Mouse (Mus musculus) MEL (cell line): Measurements from ENCODE around the gene Fto. TPM values are rescaled to one million over a fixed set of nuclear protein-coding genes. Genes with fewer than 3 reads are reported as not detected.

Experiments used
- DNase-seq: peaks from one replicate; pipeline ENCODE4 v3.0.0; 2011; ENCODE audit warnings: low read depth, low spot score
- H3K27ac ChIP-seq: 2 replicates; pipeline ENCODE4 v1.5.1; 2012; ENCODE audit warnings: low read depth, mild to moderate bottlenecking, control low read depth, low read length, moderate library complexity; ENCODE audit not compliant: control insufficient read depth
- H3K27me3 ChIP-seq, 2 experiments: fragments of 150-350 bp in 1 of 2; sonication (generic) in 1 of 2; 2 replicates each; pipeline ENCODE4 v1.6.1; 2012; ENCODE audit warnings: low read length in 2 of 2, mild to moderate bottlenecking in 2 of 2, improper control_type of control experiment in 1 of 2, moderate library complexity in 1 of 2; ENCODE audit not compliant: insufficient read depth in 2 of 2, control insufficient read depth in 1 of 2
- H3K36me3 ChIP-seq, 2 experiments: 2 replicates each; pipeline ENCODE4 v1.6.1; 2012 to 2014; ENCODE audit warnings: low read length in 2 of 2, improper control_type of control experiment in 1 of 2, inconsistent platforms in 1 of 2, mild to moderate bottlenecking in 1 of 2; ENCODE audit not compliant: insufficient read depth in 2 of 2, control insufficient read depth in 1 of 2
- H3K4me1 ChIP-seq, 2 experiments: fragments of 150-350 bp in 1 of 2; sonication (generic) in 1 of 2; 2 replicates each; pipeline ENCODE4 v1.6.1; 2012; ENCODE audit warnings: low read length in 2 of 2, improper control_type of control experiment in 1 of 2, mild to moderate bottlenecking in 1 of 2; ENCODE audit not compliant: insufficient read depth in 2 of 2, control insufficient read depth in 1 of 2
- H3K4me3 ChIP-seq, 2 experiments: fragments of 150-350 bp in 1 of 2; sonication (generic) in 1 of 2; 2 replicates each; pipeline ENCODE4 v1.5.1; 2012; ENCODE audit warnings: low read depth in 2 of 2, low read length in 2 of 2, mild to moderate bottlenecking in 2 of 2, moderate library complexity in 2 of 2, control low read depth in 1 of 2, improper control_type of control experiment in 1 of 2; ENCODE audit not compliant: control insufficient read depth in 1 of 2, insufficient read depth in 1 of 2
- H3K79me2 ChIP-seq: 2 replicates; pipeline ENCODE4 v1.6.1; 2012; ENCODE audit warnings: mild to moderate bottlenecking, low read length, moderate library complexity; ENCODE audit not compliant: control insufficient read depth, poor library complexity, insufficient read depth
- H3K9ac ChIP-seq: 2 replicates; pipeline ENCODE4 v1.6.1; 2012; ENCODE audit warnings: low read depth, mild to moderate bottlenecking, control low read depth, low read length, moderate library complexity; ENCODE audit not compliant: control insufficient read depth, poor library complexity, severe bottlenecking
- H3K9me3 ChIP-seq: fragments of 150-350 bp; sonication (generic); replicated peaks from 2 replicates; pipeline ENCODE4 v1.6.1; 2012; ENCODE audit warnings: mild to moderate bottlenecking, low read length, improper control_type of control experiment, moderate library complexity; ENCODE audit not compliant: insufficient read depth
- BHLHE40 ChIP-seq: IDR thresholded peaks from 2 replicates; pipeline ENCODE4 v1.6.1; 2012; ENCODE audit warnings: low read depth, mild to moderate bottlenecking, inconsistent platforms, low read length, improper control_type of control experiment, borderline replicate concordance
- CHD2 ChIP-seq: IDR thresholded peaks from 2 replicates; pipeline ENCODE4 v1.6.1; 2011; ENCODE audit warnings: low read length, improper control_type of control experiment
- CTCF ChIP-seq, 3 experiments: IDR thresholded peaks in 2 of 3; conservative IDR thresholded peaks in 1 of 3; 2 replicates each; pipeline ENCODE4 v1.5.1; 2011 to 2012; ENCODE audit warnings: low read length in 3 of 3, low read depth in 2 of 3, mild to moderate bottlenecking in 2 of 3, improper control_type of control experiment in 1 of 3, inconsistent platforms in 1 of 3, mixed read lengths in 1 of 3, moderate library complexity in 1 of 3; ENCODE audit not compliant: control insufficient read depth in 1 of 3, insufficient read depth in 1 of 3, poor library complexity in 1 of 3, severe bottlenecking in 1 of 3
- ELF1 ChIP-seq: IDR thresholded peaks from 2 replicates; pipeline ENCODE4 v1.6.1; 2014; ENCODE audit warnings: low read depth, mild to moderate bottlenecking, inconsistent platforms, low read length, improper control_type of control experiment, moderate library complexity
- EP300 ChIP-seq, 2 experiments: IDR thresholded peaks; 2 replicates each; pipeline ENCODE4 v1.6.1; 2011; ENCODE audit warnings: improper control_type of control experiment in 2 of 2, low read length in 2 of 2, low read depth in 1 of 2, mild to moderate bottlenecking in 1 of 2
- ETS1 ChIP-seq: IDR thresholded peaks from 2 replicates; pipeline ENCODE4 v1.6.1; 2012; ENCODE audit warnings: low read depth, mild to moderate bottlenecking, inconsistent platforms, low read length, improper control_type of control experiment, moderate library complexity
- GABPA ChIP-seq: IDR thresholded peaks from 2 replicates; pipeline ENCODE4 v1.6.1; 2012; ENCODE audit warnings: low read depth, mild to moderate bottlenecking, inconsistent platforms, low read length, improper control_type of control experiment, moderate library complexity
- GATA1 ChIP-seq: IDR thresholded peaks from 2 replicates; pipeline ENCODE4 v1.6.1; 2011; ENCODE audit warnings: low read depth, low read length, improper control_type of control experiment
- HCFC1 ChIP-seq: IDR thresholded peaks from 2 replicates; pipeline ENCODE4 v1.6.1; 2012; ENCODE audit warnings: low read depth, mild to moderate bottlenecking, inconsistent platforms, low read length, improper control_type of control experiment, moderate library complexity
- JUND ChIP-seq: IDR thresholded peaks from 2 replicates; pipeline ENCODE4 v1.6.1; 2011; ENCODE audit warnings: low read depth, mild to moderate bottlenecking, improper control_type of control experiment, low read length
- KAT2A ChIP-seq: conservative IDR thresholded peaks from 2 replicates; pipeline ENCODE4 v1.6.1; 2012; ENCODE audit warnings: low read depth, low read length, improper control_type of control experiment, inconsistent platforms
- MAX ChIP-seq: IDR thresholded peaks from 2 replicates; pipeline ENCODE4 v1.6.1; 2011; ENCODE audit warnings: low read length, improper control_type of control experiment
- MXI1 ChIP-seq: IDR thresholded peaks from 2 replicates; pipeline ENCODE4 v1.6.1; 2011; ENCODE audit warnings: mild to moderate bottlenecking, low read depth, low read length, improper control_type of control experiment
- MYB ChIP-seq: IDR thresholded peaks from 2 replicates; pipeline ENCODE4 v1.6.1; 2011; ENCODE audit warnings: mild to moderate bottlenecking, low read depth, low read length, improper control_type of control experiment
- NELFE ChIP-seq: IDR thresholded peaks from 2 replicates; pipeline ENCODE4 v1.6.1; 2011; ENCODE audit warnings: low read depth, low read length, improper control_type of control experiment
- NRF1 ChIP-seq: IDR thresholded peaks from 2 replicates; pipeline ENCODE4 v1.6.1; 2014; ENCODE audit warnings: low read depth, mild to moderate bottlenecking, inconsistent platforms, low read length, improper control_type of control experiment, moderate library complexity; ENCODE audit not compliant: poor library complexity, insufficient read depth, severe bottlenecking
- POLR2A ChIP-seq, 2 experiments: IDR thresholded peaks; 2 replicates each; pipeline ENCODE4 v1.6.1; 2011 to 2012; ENCODE audit warnings: low read length in 2 of 2, mild to moderate bottlenecking in 2 of 2, control low read depth in 1 of 2, improper control_type of control experiment in 1 of 2, low read depth in 1 of 2, moderate library complexity in 1 of 2; ENCODE audit not compliant: control insufficient read depth in 1 of 2, insufficient read depth in 1 of 2, poor library complexity in 1 of 2
- RCOR1 ChIP-seq: IDR thresholded peaks from 2 replicates; pipeline ENCODE4 v1.6.1; 2012; ENCODE audit warnings: low read depth, mild to moderate bottlenecking, inconsistent platforms, low read length, improper control_type of control experiment
- SIN3A ChIP-seq: IDR thresholded peaks from 2 replicates; pipeline ENCODE4 v1.6.1; 2012; ENCODE audit warnings: low read length, improper control_type of control experiment, inconsistent platforms
- TAL1 ChIP-seq: IDR thresholded peaks from 2 replicates; pipeline ENCODE4 v1.6.1; 2012; ENCODE audit warnings: mild to moderate bottlenecking, inconsistent platforms, low read length, moderate library complexity, mixed read lengths
- TBP ChIP-seq: IDR thresholded peaks from 2 replicates; pipeline ENCODE4 v1.8.0; 2011; ENCODE audit warnings: low read depth, low read length, improper control_type of control experiment
- TCF12 ChIP-seq: IDR thresholded peaks from 2 replicates; pipeline ENCODE4 v1.6.1; 2014; ENCODE audit warnings: low read depth, mild to moderate bottlenecking, inconsistent platforms, low read length, improper control_type of control experiment, moderate library complexity
- UBTF ChIP-seq: IDR thresholded peaks from 2 replicates; pipeline ENCODE4 v1.6.1; 2012; ENCODE audit warnings: low read depth, mild to moderate bottlenecking, inconsistent platforms, low read length, improper control_type of control experiment, moderate library complexity, borderline replicate concordance; ENCODE audit not compliant: insufficient read depth
- USF2 ChIP-seq, 2 experiments: IDR thresholded peaks; 2 replicates each; pipeline ENCODE4 v1.6.1; 2011 to 2012; ENCODE audit warnings: improper control_type of control experiment in 2 of 2, low read length in 2 of 2, borderline replicate concordance in 1 of 2, inconsistent platforms in 1 of 2, low read depth in 1 of 2, mild to moderate bottlenecking in 1 of 2; ENCODE audit not compliant: insufficient read depth in 1 of 2
- ZC3H11A ChIP-seq: IDR thresholded peaks from 2 replicates; pipeline ENCODE4 v1.6.1; 2012; ENCODE audit warnings: low read depth, mild to moderate bottlenecking, inconsistent platforms, low read length, improper control_type of control experiment
- ZKSCAN1 ChIP-seq: IDR thresholded peaks from 2 replicates; pipeline ENCODE4 v1.6.1; 2012; ENCODE audit warnings: low read depth, mild to moderate bottlenecking, inconsistent platforms, low read length, improper control_type of control experiment, moderate library complexity
- polyA plus RNA-seq, 2 experiments: library from polyadenylated mRNA; stranded (reverse) in 1 of 2; unstranded in 1 of 2; fragments of >175 nt in 1 of 2; fragments of >200 nt in 1 of 2; gene quantifications; 2 replicates each; pipeline versions ENCODE4 v1.2.1 to v1.2.4; 2012; ENCODE audit warnings: low replicate concordance in 2 of 2, low read depth in 1 of 2; ENCODE audit not compliant: insufficient read length in 2 of 2, insufficient read depth in 1 of 2, missing spikeins in 1 of 2
- total RNA-seq: library from RNA; depleted of rRNA; stranded (reverse); fragments of 300-350 nt; gene quantifications from 2 replicates; pipeline ENCODE4 v1.2.3, GENCODE M21; 2012

The Fto gene
- total and polyA plus RNA-seq, 3 experiments: 13.5 to 41.1 TPM; not detected in 1

DNA sequence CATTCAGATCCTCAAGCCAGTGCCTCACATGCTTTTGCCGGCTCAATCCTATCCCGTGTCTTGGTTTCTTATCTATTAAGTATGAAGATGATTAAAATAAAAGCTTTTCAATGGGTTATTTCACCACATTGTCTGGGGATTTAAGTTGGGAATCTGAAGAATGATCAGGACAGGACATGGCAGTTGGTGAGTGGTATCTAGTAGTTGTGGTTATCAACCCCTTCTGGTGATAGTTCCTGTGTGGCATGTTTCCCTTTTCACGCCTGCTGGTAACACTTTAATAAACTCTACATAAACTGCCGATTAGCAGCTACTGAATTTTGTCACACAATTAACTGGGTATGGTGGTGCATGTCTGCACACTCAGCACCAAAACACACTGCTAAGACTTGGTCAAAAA lies 198.6 kb downstream of the Fto start:
- Histone ChIP-seq H3K4me3 (no peak overlapping the region), H3K36me3 (peaks cover 0 to 21% of the 10 kb centered on the region in 2 experiments), H3K79me2 (no peaks in the 10 kb centered on the region), H3K9ac (no peak overlapping the region), H3K4me1 (peaks cover 24% of the 10 kb centered on the region in 2 experiments), H3K27me3 (no peaks in the 10 kb centered on the region), H3K27ac (peak overlapping the region; percentile 65), H3K9me3 (no peaks in the 10 kb centered on the region)
- DNase-seq: peak; percentile 49
- no peak for TF ChIP-seq MXI1
- 0 out of 2 replicates have a peak, but pooled peaks have one; percentile 46 for TF ChIP-seq RCOR1
- peak; percentile 65; the same call in 1 of the 2 replicates for TF ChIP-seq TCF12
- TF ChIP-seq GABPA: no peak
- TF ChIP-seq CHD2: no peak
- TF ChIP-seq ETS1: peak; percentile 66
- TF ChIP-seq SIN3A: peak; percentile 63
- peak; percentile 81 to 89 for TF ChIP-seq EP300 (IDR thresholded peaks at IDR 0.05; ENCODE audit: low read depth in 1 of 2, low read length in 2 of 2)
- TF ChIP-seq ZC3H11A: no peak
- TF ChIP-seq MYB: peak; percentile 95
- no peak for TF ChIP-seq NELFE
- no peak for TF ChIP-seq TBP
- TF ChIP-seq HCFC1: no peak
- 0 out of 2 replicates have a peak, but pooled peaks have one; percentile 24 for TF ChIP-seq MAX
- TF ChIP-seq GATA1: peak; percentile 60
- no peak for TF ChIP-seq BHLHE40
- no peak for TF ChIP-seq KAT2A

DNA sequence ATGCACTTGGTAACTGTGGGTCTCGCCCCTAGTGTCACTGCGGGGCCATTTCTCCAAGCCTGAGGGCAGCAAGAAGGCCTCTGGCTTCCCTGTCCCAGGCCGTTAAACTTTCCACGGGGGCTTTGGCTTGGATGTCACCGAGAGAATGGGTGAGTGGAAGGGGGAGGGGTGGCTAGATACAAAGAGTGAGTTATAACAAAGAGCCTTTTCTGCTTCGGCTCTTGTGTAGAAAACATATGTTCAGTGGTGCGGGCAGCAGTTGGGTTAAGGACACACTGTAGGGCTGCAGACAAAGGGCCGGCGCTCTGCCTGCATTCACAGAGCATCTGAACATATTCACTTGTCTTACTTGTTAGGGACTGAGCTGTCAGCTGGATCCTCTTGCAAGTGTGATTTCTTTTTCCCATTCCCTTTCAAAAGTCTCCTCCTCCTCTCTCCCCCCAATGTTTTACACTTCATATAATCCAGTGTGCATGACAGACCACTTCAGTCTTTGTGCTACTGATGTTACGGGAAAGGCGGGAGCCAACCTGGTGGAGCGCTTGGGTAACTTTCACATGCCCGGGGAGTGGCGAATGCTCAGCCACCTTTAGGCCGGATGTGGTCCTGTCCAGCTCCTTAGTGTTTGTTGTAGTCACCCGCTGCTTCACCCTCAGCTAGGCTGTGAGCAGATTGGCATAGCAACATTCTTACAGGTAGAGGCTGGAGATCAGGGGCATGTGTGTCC lies 201.6 kb downstream of the Fto start:
- H3K4me1 ChIP-seq: peaks cover 11 to 18% of the 10 kb centered on the region in 2 experiments
- H3K27me3 ChIP-seq: no peaks in the 10 kb centered on the region
- H3K4me3 ChIP-seq: no peak overlapping the region
- H3K9me3 ChIP-seq: no peaks in the 10 kb centered on the region
- H3K79me2 ChIP-seq: no peaks in the 10 kb centered on the region
- TF ChIP-seq ETS1: no peak
- TF ChIP-seq ELF1: no peak
- TF ChIP-seq KAT2A: no peak
- no peak for TF ChIP-seq RCOR1
- TF ChIP-seq TBP: no peak
- TF ChIP-seq MXI1: no peak
- no peak for TF ChIP-seq POLR2A (IDR thresholded peaks at IDR 0.05; ENCODE audit: control insufficient read depth in 1 of 2, insufficient read depth in 1 of 2, low read depth in 1 of 2, low read length in 2 of 2, poor library complexity in 1 of 2)
- no peak for TF ChIP-seq CTCF (IDR thresholded peaks at IDR 0.05 in 2 of 3, conservative IDR thresholded peaks at IDR 0.05 in 1 of 3; ENCODE audit: control insufficient read depth in 1 of 3, insufficient read depth in 1 of 3, low read depth in 2 of 3, low read length in 3 of 3, poor library complexity in 1 of 3, severe bottlenecking in 1 of 3)
- TF ChIP-seq HCFC1: no peak
- no peak for TF ChIP-seq BHLHE40
- no peak for TF ChIP-seq UBTF
- no peak for TF ChIP-seq NRF1
- TF ChIP-seq JUND: no peak
- no peak for TF ChIP-seq USF2 (IDR thresholded peaks at IDR 0.05; ENCODE audit: borderline replicate concordance in 1 of 2, insufficient read depth in 1 of 2, low read depth in 1 of 2, low read length in 2 of 2)
- no peak for TF ChIP-seq TAL1
- TF ChIP-seq ZKSCAN1: no peak
- H3K9ac ChIP-seq: no peak overlapping the region
- no peak for DNase-seq
- no peak overlapping the region for H3K27ac ChIP-seq
- peaks cover 0 to 12% of the 10 kb centered on the region in 2 experiments for H3K36me3 ChIP-seq
